Mouse (Mus musculus) thymus, adult 2 months (tissue): ENCODE measurements at regions not wholly inside any gene's neighbourhood (a gene's known extent, or its start where the extent isn't known, plus 50 kb on each side); places are given as distances from the start of the nearest gene placed in this dataset.

Experiments used
- CTCF ChIP-seq: fragments of 200-500 bp; IDR thresholded peaks from 2 replicates; pipeline ENCODE4 v1.5.1; 2012; ENCODE audit warnings: mild to moderate bottlenecking, control low read depth, low read length, moderate library complexity, borderline replicate concordance; ENCODE audit not compliant: control insufficient read depth, poor library complexity, insufficient read depth; ENCODE audit errors: extremely low read depth
- POLR2A ChIP-seq: fragments of 200-500 bp; IDR thresholded peaks from 2 replicates; pipeline ENCODE4 v1.6.1; 2012; ENCODE audit warnings: mild to moderate bottlenecking, low read length, control low read depth, moderate library complexity; ENCODE audit not compliant: control insufficient read depth, poor library complexity, insufficient read depth; ENCODE audit errors: extremely low read depth

DNA sequence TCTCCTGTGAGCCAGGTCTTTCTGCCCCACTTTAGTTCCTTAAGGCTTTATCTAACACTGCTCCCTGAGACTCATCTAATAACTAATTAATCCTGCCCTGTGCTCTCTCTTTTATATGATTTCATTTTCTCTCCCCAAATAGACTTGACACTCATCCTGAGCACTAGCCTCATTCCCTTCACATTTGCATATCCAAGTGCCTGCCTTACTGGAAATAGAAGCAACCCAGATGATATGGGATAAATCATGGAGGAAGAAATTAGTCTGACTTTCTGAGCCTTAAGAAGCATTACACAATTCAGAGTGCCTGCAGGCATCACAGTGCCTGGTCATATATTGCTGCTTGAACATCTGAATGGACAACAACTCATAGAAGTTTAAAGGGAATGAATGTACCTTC is 233.5 kb upstream of the Lrrc3b start:
- TF ChIP-seq CTCF, result no peak
- no peak for TF ChIP-seq POLR2A
